Mouse (Mus musculus): ENCODE measurements around the gene Ap2a1.

- TF ChIP-seq CTCF (IDR thresholded peaks at IDR 0.05; ENCODE audit: control insufficient read depth, insufficient read depth, insufficient replicate concordance, low read depth, low read length) (no peak), POLR2A (IDR thresholded peaks at IDR 0.05; ENCODE audit: control insufficient read depth, low read depth, low read length) (no peak)
Observed at GRCm38 (mm10) chr7:44919127-44919526, 10.2 kb downstream of the Ap2a1 start.

All from testis, adult 2 months (tissue).